Mouse (Mus musculus) layer of hippocampus, adult 2 months (tissue): ENCODE measurements around the gene Srrm4. TPM values are rescaled to one million over a fixed set of nuclear protein-coding genes. Genes with fewer than 3 reads are reported as not detected.

Source experiments
- DNase-seq, 2 experiments: peaks; one replicate each; pipeline ENCODE4 v3.0.0; 2022; ENCODE audit warnings: low spot score in 2 of 2
- H3K27ac ChIP-seq: fragments of 200-600 bp; 2 replicates; pipeline ENCODE4 v1.8.1; 2022
- H3K4me3 ChIP-seq: fragments of 200-600 bp; 2 replicates; pipeline ENCODE4 v1.8.1; 2022; ENCODE audit warnings: mild to moderate bottlenecking
- CTCF ChIP-seq: fragments of 200-600 bp; conservative IDR thresholded peaks from 2 replicates; pipeline ENCODE4 v1.8.1; 2022; ENCODE audit warnings: antibody characterized with exemption, mild to moderate bottlenecking, moderate library complexity
- total RNA-seq, 2 experiments: library from RNA; stranded (reverse); gene quantifications; 2 replicates each; pipeline ENCODE4 v1.2.3; 2021

The Srrm4 gene
- total RNA-seq, 2 experiments from 2014 or later: 29.4 to 29.9 TPM

DNA sequence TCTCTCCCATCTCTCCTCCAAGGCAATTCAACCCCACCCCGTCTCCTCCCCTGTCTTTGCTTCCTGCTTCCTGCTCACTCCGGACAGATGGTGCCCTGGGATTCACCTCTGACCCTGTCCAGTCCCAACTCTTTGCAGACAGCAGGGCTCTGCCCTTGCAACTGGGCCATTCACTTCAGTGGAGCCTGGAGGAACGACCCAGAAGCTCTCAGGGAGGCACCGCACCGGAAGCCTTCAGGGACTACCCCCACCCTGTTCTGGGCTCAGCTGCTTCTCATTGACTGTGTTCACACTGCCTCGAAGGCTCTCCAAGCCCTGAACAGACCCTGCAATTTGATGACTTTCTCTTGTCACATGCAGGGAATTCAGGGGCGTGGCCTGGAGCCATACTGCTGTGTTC lies 94.4 kb downstream of the Srrm4 start:
- no peak overlapping the region for H3K27ac ChIP-seq
- no peak for DNase-seq
- no peak overlapping the region for H3K4me3 ChIP-seq
- TF ChIP-seq CTCF: no peak

DNA sequence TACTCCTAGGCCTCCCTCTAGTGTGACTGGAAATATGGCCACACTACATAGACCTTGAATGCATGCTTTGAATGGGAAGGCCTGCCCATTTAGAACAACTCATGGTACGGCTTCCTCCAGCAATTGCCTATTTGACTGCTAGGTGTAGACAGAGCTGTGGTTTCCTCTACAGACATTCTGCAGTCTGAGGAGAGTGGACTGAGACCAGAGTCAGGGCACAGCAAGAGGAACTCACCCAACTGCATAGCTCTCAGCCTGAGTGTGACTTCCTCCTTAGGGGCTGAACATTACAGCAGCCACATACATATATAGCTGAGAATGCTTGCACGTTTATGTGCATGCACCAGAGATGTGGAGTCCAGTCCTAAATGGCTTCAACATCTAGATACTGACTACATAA lies 94.9 kb downstream of the Srrm4 start:
- TF ChIP-seq CTCF: no peak
- no peak overlapping the region for H3K4me3 ChIP-seq
- DNase-seq: no peak
- H3K27ac ChIP-seq: no peak overlapping the region

DNA sequence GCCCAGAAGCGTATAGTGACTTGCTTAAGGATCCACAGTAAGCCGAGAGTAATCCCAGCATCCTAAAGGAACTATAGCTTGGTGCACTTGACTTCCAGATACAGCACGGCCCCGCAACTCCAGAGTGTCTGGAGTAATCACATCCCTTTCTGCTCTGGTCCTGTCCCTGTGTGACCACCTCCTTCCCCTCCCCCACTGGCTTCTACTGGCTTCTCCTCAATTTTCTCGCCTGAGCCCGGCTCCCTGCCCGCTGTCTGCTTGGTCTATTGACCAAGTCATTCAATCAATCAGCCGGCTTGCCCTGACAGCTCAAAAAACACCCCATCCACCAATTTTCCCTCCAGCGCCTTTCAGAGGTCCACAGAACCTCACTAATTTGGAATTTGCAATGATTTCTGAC lies 96.2 kb downstream of the Srrm4 start:
- DNase-seq: no peak
- no peak overlapping the region for H3K4me3 ChIP-seq
- TF ChIP-seq CTCF: no peak
- H3K27ac ChIP-seq: no peak overlapping the region

DNA sequence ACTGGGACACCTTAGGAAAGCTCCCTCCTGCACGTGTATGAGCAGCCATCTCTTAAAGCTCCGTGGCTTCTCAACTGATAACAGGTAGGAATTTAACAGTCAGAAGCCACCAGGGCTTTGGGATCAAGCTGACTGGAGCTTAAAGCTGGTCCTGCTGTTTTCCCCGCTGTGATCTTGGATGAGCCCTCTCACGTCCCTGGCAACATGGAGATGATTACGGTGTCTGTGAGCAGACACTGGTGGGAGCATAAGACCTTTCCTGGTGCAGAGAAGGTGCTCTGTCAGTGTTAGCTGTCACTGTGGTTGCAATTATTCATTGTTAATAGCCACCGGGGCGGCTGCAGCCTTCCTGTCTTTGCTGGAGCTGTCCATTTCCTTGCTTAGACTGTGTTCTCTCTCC lies 97.2 kb downstream of the Srrm4 start:
- H3K4me3 ChIP-seq: no peak overlapping the region
- no peak overlapping the region for H3K27ac ChIP-seq
- no peak for TF ChIP-seq CTCF
- DNase-seq: no peak

DNA sequence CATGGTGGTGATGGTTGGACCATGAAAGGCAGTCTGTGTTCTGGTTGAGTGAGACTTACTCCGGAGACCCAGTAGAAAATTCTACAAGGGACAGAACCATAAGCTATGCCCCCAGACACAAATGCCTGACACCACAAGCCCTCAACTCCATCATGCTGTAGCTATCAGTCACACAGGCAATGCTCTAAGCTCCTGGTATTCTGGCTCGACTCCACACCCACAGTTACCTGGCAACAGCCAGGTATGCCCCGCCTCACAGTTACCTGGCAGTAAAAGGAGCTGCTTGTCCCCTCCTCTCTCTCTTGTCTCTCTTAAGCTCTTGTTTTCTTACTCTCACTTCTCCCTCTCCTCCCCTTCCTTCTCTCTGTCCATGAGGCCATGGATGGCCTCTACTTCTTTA lies 98.9 kb downstream of the Srrm4 start:
- no peak for TF ChIP-seq CTCF
- Histone ChIP-seq H3K4me3 (no peak overlapping the region), H3K27ac (no peak overlapping the region)
- no peak for DNase-seq

DNA sequence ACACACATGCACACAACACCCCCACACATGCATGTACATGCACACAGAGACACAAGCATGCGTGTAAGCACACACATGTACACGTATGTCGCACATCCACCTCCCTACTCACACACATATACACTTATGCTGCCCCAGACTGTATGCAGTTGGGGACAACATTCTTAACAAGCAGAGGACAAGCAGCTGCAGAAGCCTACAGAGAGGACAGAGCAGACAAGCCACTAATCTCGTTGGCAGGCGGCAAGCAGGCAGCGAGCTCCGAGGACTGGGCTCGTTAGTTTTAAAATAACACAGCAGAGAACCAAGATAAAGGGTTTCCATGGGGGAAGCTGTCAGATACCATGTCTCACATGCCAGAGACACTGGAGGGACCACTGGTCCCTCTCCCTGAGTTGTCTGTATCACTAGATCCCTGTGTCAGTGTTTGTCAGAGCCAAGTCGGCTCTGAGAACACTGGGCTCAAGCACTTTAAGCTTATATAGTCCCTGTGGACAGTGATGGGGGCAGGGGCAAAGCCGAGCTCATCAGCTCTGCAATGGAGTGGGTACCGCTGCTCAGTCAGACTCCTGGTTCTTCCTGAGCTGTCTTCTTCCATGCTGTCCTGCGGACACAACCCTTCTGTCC lies 99.7 kb downstream of the Srrm4 start:
- peak overlapping the region; percentile 79 for H3K27ac ChIP-seq
- DNase-seq: no peak
- TF ChIP-seq CTCF: no peak
- no peak overlapping the region; the same call in 1 of the 2 replicates for H3K4me3 ChIP-seq

DNA sequence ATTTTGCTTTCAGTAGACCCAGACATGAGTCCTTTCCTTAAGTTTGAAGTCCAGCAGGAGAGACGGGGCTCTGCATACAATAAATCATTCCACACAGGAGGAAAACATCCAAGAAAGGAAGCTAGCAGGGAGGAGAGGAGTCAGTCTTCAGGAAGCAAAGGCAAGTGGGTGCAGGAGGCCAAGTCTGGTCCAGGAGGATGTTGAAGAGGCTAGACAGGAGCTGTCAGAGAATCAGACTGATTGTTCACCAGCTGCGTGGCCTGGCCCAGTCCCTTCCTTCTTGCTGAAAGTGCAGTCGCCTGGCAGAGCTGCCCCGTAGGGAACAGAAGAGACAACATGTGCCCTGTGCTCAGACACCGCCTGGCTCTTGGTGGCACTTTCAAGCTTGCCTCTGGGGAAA lies 100.8 kb downstream of the Srrm4 start:
- no peak overlapping the region for H3K4me3 ChIP-seq
- no peak for DNase-seq
- peak overlapping the region; percentile 79 for H3K27ac ChIP-seq
- no peak for TF ChIP-seq CTCF

DNA sequence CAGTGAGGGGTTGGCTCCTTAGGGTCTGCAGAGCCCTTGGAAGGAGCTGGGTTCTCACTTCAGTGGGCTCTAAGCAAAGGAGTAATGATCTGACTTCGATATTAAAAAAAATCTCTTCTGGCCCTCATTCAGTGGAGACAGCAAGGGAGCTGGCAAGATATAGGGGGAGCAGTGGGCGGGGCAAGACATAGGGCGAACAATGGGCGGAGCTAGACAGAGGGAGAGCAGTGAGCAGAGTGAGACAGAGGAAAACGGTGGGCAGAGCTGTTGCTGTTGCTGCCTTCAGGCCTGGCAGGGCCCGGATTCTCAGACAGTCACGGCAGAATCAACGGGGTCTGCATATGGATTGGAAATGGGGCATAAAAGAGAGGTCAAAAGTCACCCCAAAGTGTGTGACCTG lies 102.0 kb downstream of the Srrm4 start:
- Histone ChIP-seq H3K27ac (peak overlapping the region; percentile 79; the same call in 1 of the 2 replicates), H3K4me3 (no peak overlapping the region)
- DNase-seq: no peak
- no peak for TF ChIP-seq CTCF

DNA sequence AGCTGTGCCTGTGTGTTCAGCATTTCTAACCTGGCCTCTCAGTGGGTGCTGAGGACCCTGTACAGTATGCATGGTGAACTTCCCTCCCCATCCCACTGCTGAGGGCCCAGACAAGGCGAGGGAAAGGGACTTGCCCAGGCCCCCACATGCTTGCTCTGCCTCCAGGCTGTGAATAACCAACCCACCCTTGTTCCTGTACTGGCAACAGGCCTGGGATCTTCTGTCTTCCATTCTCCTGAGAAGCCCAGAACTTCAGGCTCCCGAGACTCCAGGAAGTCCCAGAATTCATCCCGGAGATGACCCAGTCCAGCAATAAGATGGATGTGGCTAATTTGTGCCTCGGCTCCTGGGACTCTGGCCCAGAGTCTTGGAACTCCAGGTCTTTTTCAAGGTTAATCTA lies 105.5 kb downstream of the Srrm4 start:
- H3K27ac ChIP-seq: no peak overlapping the region
- no peak for DNase-seq
- H3K4me3 ChIP-seq: no peak overlapping the region
- TF ChIP-seq CTCF: no peak

DNA sequence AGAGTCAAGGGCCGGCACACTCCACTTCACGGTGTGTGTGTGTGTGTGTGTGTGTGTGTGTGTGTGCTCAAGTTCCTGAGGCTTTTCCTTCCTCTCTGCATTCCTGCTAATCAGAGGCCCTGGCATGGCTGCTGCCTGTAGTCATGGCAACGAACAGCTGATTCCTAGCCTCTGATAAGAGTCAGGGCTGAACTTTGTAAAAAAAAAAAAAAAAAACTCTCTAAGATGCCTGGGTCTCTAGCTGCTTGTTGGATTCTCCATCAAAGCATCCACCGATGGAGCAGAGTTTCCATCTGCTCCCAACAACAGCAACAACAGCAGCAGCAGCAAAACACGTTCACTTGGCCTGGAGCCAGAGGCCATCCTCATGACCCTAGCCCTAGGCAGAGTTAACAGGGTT lies 106.5 kb downstream of the Srrm4 start:
- no peak overlapping the region for H3K4me3 ChIP-seq
- H3K27ac ChIP-seq: no peak overlapping the region
- TF ChIP-seq CTCF: no peak
- no peak for DNase-seq

DNA sequence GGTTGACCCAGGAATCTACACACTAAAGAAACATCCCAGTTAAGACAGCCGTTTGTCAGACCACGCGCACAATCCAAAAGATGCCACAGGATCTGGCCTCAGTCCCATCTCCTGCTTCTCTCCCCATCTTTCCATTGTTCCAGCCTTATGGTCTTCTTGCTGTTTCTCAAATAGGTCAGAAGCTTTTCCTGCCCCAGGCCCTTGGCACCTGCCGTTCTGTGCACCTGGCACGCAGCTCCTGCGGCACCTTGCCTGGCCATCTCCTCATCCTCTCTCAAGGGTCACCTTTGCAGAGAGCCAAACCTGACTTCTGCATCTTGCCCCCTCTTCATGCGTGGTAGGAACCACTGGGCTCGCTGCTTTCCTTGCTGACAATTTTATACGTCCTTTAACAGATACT lies 107.4 kb downstream of the Srrm4 start:
- no peak for DNase-seq
- Histone ChIP-seq H3K4me3 (no peak overlapping the region), H3K27ac (peak overlapping the region; percentile 3; the same call in 1 of the 2 replicates)
- TF ChIP-seq CTCF: no peak

DNA sequence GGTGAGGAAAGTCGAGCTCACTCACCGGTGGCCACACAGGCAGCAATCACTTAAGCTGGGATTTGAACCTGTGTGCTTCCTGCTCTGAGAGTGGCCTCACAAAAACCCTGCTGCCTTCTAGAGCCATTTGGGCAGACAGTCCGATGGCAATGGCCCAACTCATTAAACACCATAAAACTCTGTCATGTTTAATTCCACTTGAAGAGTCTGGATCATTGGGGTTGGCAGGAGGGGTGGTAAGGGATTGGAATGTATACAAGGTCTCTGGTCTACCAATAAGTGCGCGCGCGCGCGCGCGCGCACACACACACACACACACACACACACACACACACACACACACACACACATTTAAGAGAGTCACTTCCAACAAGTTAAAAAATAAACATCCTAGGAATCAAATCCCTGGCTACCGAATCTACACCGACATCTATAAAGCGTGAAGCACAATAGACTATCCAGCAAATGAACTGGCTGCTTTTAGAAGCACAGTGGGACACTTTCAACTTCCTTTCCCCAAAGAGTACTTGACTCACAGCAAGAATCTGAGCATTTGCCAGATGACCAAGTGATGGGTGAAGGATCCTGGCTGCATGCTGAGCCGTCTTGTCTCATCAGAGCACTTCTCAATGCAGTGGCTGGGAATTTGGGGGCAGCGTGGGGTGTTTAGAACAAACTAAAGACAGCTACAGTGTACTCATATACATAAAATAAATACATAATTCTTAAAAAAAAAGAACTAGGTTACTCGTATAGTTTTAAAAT lies 112.8 kb downstream of the Srrm4 start:
- Histone ChIP-seq H3K4me3 (no peak overlapping the region), H3K27ac (no peak overlapping the region)
- DNase-seq: no peak
- TF ChIP-seq CTCF: no peak

DNA sequence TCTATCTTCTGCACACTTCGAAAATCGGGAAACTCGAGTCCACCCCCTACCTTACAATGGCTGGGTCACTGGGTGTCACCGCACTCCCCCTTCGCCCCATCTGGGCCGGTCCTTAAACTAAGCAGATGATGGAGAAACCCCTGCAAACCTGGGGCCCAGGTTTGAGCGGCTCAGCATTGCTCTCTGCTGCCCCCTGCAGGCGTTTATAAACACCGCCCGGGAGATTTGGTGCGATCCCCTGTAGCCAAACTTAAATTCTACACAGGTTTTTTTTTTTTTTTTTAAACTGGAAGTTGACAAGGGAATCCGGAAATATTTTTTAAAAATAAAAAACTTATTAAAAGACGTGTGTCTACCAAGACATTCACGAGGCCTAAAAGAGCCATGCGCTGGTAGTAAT lies 115.6 kb downstream of the Srrm4 start:
- peak; percentile 92 for TF ChIP-seq CTCF
- Histone ChIP-seq H3K4me3 (no peak overlapping the region), H3K27ac (no peak overlapping the region)
- DNase-seq: peak in 1 of 2 experiments; percentile 45
